Mouse (Mus musculus) lung, adult 2 months (tissue): ENCODE measurements around the gene Sipa1. TPM values are rescaled to one million over a fixed set of nuclear protein-coding genes. Genes with fewer than 3 reads are reported as not detected.

Source experiments
- DNase-seq: peaks from one replicate; pipeline ENCODE4 v3.0.0; 2022
- H3K4me1 ChIP-seq: fragments of 200-500 bp; 2 replicates; pipeline ENCODE4 v1.6.1; 2011; ENCODE audit warnings: low read length; ENCODE audit not compliant: control insufficient read depth, insufficient read depth
- H3K4me3 ChIP-seq: fragments of 200-500 bp; replicated peaks from 2 replicates; pipeline ENCODE3; 2011; ENCODE audit warnings: low read depth, mild to moderate bottlenecking, control low read depth, low read length; ENCODE audit errors: extremely low read depth
- CTCF ChIP-seq: fragments of 200-500 bp; IDR thresholded peaks from 2 replicates; pipeline ENCODE4 v1.5.1; 2011; ENCODE audit warnings: mild to moderate bottlenecking, low read length, control low read depth; ENCODE audit not compliant: insufficient read depth
- POLR2A ChIP-seq: fragments of 200-500 bp; IDR thresholded peaks from 2 replicates; pipeline ENCODE4 v1.6.1; 2011; ENCODE audit warnings: low read depth, mild to moderate bottlenecking, control low read depth, low read length, borderline replicate concordance; ENCODE audit errors: extremely low read depth
- WGBS: fragments of 180-500 bp; shearing (Covaris S2); methylation state at CpG from one replicate; pipeline ENCODE4 v1.1.7; 2018; 5-methylcytosine and 5-hydroxymethylcytosine counted together
- polyA plus RNA-seq: library from polyadenylated mRNA; depleted of rRNA; stranded (reverse); fragments of >200 nt; gene quantifications from 2 replicates; pipeline ENCODE4 v1.2.3, GENCODE M21; 2012

Sipa1 gene
- polyA plus RNA-seq, 1 experiment, result 163 TPM

DNA sequence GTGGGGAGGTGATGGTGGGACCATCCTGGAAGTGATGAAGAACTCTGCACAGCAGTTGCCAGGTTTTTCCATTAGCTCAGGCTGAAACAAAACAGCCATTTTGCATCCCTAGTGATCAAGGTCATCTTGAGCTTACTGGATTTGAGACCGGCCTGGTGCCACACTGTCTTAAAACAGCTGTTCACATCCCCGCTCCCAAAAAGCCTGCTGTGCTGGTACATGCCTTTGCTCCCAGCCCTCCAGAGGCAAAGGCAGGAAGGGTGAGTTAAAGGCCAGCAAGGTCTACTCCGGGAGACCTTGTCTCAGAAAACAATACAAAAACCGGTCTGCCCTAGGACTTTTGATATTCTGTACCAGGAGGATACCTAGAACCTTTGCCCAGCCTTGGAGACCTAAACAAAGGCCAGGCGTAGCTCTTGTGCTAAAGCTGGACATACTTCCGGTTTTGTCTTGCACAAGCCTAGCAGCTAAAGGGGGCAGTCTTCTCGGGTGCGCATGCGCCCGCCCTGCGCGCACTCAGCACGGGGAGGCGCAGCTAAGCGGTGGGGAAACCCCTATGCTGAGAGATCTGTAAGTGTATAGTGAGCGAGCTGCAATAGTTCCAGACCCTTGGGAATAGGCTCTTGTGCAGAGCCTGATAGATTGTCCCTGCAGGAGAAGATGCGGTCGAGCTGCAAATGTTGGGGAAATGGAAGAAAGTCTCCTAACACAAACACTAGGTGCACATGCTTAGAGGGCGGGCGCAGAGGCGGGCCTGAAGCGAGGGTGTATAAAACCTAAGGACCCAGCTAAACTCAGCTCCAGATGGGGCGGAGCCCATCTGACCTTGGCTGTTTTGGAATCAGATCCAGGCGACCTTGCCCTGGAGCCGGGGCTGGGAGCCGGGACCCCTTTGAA lies 14.9 kb downstream of the Sipa1 start:
- peak; percentile 77 for DNase-seq
- H3K4me1 ChIP-seq, result peaks cover 11% of the 10 kb centered on the region
- TF ChIP-seq POLR2A (0 out of 2 replicates have a peak, but pooled peaks have one; percentile 42), CTCF (no peak)
- H3K4me3 ChIP-seq, result peak overlapping the region; percentile 46
- WGBS, result 8% methylated on average over 26 of the region's 26 CpGs

DNA sequence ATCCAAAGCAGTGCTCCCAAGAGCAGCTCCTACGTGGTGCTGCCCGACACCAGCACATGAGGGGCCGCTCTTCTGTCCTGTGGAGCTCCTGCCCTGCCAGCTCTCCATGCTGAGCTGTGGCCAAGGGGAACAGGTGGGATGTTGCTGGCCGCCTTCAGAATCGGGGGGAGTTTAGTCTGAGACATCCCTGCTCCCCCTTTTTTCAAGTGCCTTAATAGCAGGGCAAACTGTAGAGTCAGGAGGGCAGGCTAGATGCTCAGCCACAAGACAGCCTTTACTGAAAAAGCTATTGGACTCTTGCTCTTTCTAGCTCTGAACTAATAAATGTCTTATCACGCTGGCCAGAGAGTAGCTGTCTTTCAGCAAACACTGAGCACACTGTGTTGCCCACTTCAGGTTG lies 15.7 kb downstream of the Sipa1 start:
- DNase-seq, result no peak
- Histone ChIP-seq H3K4me3 (no peak overlapping the region), H3K4me1 (peaks cover 11% of the 10 kb centered on the region)
- WGBS, result 93% methylated on average over 6 of the region's 6 CpGs
- TF ChIP-seq POLR2A (no peak), CTCF (no peak)

- 94% methylated on average over 8 of the region's 8 CpGs for WGBS
- no peak overlapping the region for H3K4me3 ChIP-seq
- no peak for DNase-seq
- TF ChIP-seq CTCF, result no peak
- no peak for TF ChIP-seq POLR2A
- peaks cover 11% of the 10 kb centered on the region for H3K4me1 ChIP-seq
Observed at GRCm38 (mm10) chr19:5646731-5647330, 16.7 kb downstream of the Sipa1 start.

DNA sequence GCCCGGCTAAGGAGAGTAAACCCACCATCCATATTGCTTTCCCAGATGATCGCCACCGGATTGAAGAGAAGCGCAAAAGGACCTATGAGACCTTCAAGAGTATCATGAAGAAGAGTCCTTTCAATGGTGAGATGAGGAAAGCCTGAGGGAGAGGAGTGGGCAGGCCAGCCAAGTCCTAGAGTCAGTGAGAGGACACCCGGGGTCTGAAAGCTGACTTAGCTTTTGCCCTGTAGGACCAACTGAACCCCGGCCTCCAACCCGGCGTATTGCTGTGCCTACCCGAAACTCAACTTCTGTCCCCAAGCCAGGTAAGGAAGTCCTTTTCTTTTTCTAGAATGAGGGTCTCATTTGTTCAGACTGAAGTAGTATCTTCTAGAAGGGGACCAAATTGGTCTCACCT lies 18.2 kb downstream of the Sipa1 start:
- peaks cover 11% of the 10 kb centered on the region for H3K4me1 ChIP-seq
- WGBS, result 93% methylated on average over 9 of the region's 9 CpGs
- no peak for DNase-seq
- H3K4me3 ChIP-seq, result no peak overlapping the region
- no peak for TF ChIP-seq CTCF
- no peak for TF ChIP-seq POLR2A

- no peak for DNase-seq
- TF ChIP-seq POLR2A, result no peak
- TF ChIP-seq CTCF, result no peak
- peaks cover 10% of the 10 kb centered on the region for H3K4me1 ChIP-seq
- WGBS, result 93% methylated on average over 8 of the region's 8 CpGs
- H3K4me3 ChIP-seq, result no peak overlapping the region
Observed at GRCm38 (mm10) chr19:5641641-5642040, 21.9 kb downstream of the Sipa1 start.

DNA sequence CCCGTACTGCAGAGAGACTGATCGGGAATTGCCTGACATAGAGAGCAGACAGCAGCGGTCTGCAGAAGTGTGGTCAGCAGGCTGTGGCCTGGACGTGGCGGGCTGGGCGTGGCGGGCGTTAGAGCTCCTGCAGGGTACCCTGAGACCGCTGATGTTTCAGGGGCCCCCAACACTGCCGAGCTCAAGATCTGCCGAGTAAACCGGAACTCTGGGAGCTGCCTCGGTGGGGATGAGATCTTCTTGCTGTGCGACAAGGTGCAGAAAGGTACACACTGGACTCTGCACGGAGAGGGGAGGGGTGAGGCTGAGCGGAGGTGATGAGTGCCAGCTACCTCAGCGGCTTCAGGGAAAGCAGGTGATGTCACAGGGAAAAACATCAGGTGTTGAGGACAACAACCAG lies 22.5 kb downstream of the Sipa1 start:
- WGBS, result 88% methylated on average over 17 of the region's 17 CpGs
- H3K4me3 ChIP-seq, result no peak overlapping the region

GRCm38 (mm10) chr19:5640339-5640738 lies 23.2 kb downstream of the Sipa1 start:
- DNase-seq, result no peak
- Histone ChIP-seq H3K4me1 (peaks cover 15% of the 10 kb centered on the region), H3K4me3 (no peak overlapping the region)
- TF ChIP-seq CTCF (no peak), POLR2A (no peak)
- 41% methylated on average over 9 of the region's 9 CpGs for WGBS

More for the DNA sequence above, 22.5 kb downstream of the Sipa1 start:
- peaks cover 13% of the 10 kb centered on the region for H3K4me1 ChIP-seq
- no peak for DNase-seq
- no peak for TF ChIP-seq CTCF
- no peak for TF ChIP-seq POLR2A

DNA sequence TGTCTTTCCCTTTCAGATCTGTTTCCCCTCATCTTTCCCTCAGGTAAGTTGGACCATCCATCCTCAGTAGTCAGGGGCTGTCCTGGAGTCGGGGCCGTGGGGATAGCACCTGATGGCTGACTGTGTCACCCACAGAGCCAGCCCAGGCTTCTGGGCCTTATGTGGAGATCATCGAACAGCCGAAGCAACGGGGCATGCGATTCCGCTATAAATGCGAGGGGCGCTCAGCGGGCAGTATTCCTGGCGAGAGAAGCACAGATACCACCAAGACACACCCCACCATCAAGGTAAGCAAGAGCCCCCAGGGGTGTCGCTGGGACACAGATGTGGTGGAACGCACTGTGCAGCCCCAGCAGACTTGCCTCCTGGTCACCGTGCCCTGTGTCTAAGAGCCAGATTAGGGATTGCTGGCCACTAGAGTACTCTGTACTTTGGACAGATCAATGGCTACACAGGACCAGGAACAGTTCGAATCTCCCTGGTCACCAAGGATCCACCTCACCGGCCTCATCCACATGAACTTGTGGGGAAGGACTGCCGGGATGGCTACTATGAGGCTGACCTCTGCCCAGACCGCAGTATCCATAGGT lies 25.0 kb downstream of the Sipa1 start:
- peaks cover 15% of the 10 kb centered on the region for H3K4me1 ChIP-seq
- 88% methylated on average over 18 of the region's 18 CpGs for WGBS
- H3K4me3 ChIP-seq, result peak overlapping the region; percentile 83
- TF ChIP-seq CTCF (no peak), POLR2A (no peak)
- no peak for DNase-seq
